8 mouse cellular contexts compared by ENCODE assay signal in the genomic region with DNA sequence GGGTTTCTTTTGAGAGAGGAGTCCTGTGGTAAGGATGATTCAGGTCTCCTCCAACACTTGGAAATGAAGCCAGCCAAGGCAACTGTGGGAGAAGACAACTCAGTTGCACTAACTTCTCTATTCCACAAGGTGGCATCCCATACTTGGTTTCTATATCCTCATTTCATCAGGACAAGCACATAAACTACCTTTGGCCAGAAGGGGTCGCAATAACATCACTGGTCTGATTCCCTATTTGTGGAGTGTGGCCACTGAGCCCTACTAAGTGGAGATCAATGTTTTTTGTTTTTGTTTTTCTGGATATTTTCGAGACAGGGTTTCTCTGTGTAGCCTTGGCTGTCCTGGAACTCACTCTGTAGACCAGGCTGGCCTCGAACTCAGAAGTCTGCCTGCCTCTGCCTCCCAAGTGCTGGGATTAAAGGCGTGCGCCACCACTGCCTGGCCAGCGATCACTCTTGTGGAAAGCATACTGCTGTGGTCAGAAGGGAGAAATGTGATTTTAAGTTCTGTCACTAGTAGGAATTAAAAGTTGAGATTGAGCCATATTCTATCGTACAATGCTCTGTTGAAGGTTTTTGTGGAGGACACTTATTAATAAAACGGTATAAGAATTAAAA.
A peak's percentile ranks its signal among the peaks of the same experiment; 100 is the strongest.
DNase-seq lines count a peak whose midpoint lies in the region; ATAC-seq and TF ChIP-seq lines count a peak whose summit lies in the region.
"Not testable (repeated sequence)": the region's sequence is repeated elsewhere in the genome, so short reads cannot be mapped to it uniquely, and the experiment has no call there.

No protein-coding gene starts in this region.

- ATAC-seq in hematopoietic stem cell, adult 5-6 weeks (replicated peaks in 1 of 2; ENCODE audit: insufficient read depth in 1 of 2, low FRiP score in 2 of 2, low TSS enrichment in 1 of 2, low read depth in 1 of 2, poor library complexity in 2 of 2, severe bottlenecking in 2 of 2): peak; percentile 90 to 95
- ATAC-seq in liver, embryonic 16.5 days (ENCODE audit: low read depth): peak; percentile 59
- peak; percentile 41; the same call in 1 of the 2 replicates for ATAC-seq in neural tube, embryonic 14.5 days (ENCODE audit: low read depth)

- H3K27me3 ChIP-seq in MEL (ENCODE audit: control insufficient read depth in 1 of 2, insufficient read depth in 2 of 2, low read length in 2 of 2); liver, embryonic 16.5 days (ENCODE audit: control insufficient read depth, insufficient read depth, low read depth, low read length); neural tube, embryonic 14.5 days (ENCODE audit: control insufficient read depth, insufficient read depth, low read length): not testable (repeated sequence)

- 0 out of 4 replicates have a peak, but pooled peaks of 1 of the 2 experiments have one; percentile 9 for TF ChIP-seq EP300 in MEL (IDR thresholded peaks at IDR 0.05; ENCODE audit: low read depth in 1 of 2, low read length in 2 of 2)

- peak; percentile 98 for DNase-seq in MEL (ENCODE audit: low read depth, low spot score)
- DNase-seq in cerebellum, adult 18-20 months: peak; percentile 18
- DNase-seq in frontal cortex, adult 2 months (ENCODE audit: extremely low spot score in 1 of 2, low spot score in 1 of 2): peak; percentile 27 to 28
- DNase-seq in layer of hippocampus, adult 18-20 months (ENCODE audit: low spot score in 2 of 2): peak; percentile 5 to 60
- DNase-seq in urinary bladder, postnatal 10 days (ENCODE audit: low spot score): peak; percentile 11

- not testable (repeated sequence) for H3K36me3 ChIP-seq in MEL (ENCODE audit: control insufficient read depth in 1 of 2, insufficient read depth in 2 of 2, low read length in 2 of 2); liver, embryonic 16.5 days (ENCODE audit: control insufficient read depth, insufficient read depth); neural tube, embryonic 14.5 days (ENCODE audit: control insufficient read depth, insufficient read depth, low read length)

- not testable (repeated sequence) for H3K9ac ChIP-seq in MEL (ENCODE audit: control insufficient read depth, low read depth, low read length, poor library complexity, severe bottlenecking); liver, embryonic 16.5 days (ENCODE audit: low read depth, low read length); neural tube, embryonic 14.5 days (replicated peaks; ENCODE audit: low read depth, low read length)

- H3K9me3 ChIP-seq in MEL (replicated peaks; ENCODE audit: insufficient read depth, low read length); liver, embryonic 16.5 days (replicated peaks; ENCODE audit: control insufficient read depth, low read length); neural tube, embryonic 14.5 days (ENCODE audit: control insufficient read depth, low read length): not testable (repeated sequence)

- 53% methylated on average over 8 of the region's 8 CpGs for WGBS in liver, embryonic 16.5 days (ENCODE audit: insufficient replicate concordance)
- 67% methylated on average over 8 of the region's 8 CpGs for WGBS in neural tube, embryonic 14.5 days

- peak; percentile 57 for TF ChIP-seq RAD21 in MEL (IDR thresholded peaks at IDR 0.05; ENCODE audit: low read depth, low read length)

- H3K27ac ChIP-seq in MEL (ENCODE audit: control insufficient read depth, low read depth, low read length); liver, embryonic 16.5 days (ENCODE audit: low read length); neural tube, embryonic 14.5 days (ENCODE audit: low read depth, low read length): not testable (repeated sequence)

- not testable (repeated sequence) for H3K4me1 ChIP-seq in MEL (ENCODE audit: control insufficient read depth in 1 of 2, insufficient read depth in 2 of 2, low read length in 2 of 2); liver, embryonic 16.5 days (ENCODE audit: control insufficient read depth, low read depth, low read length); neural tube, embryonic 14.5 days (ENCODE audit: control insufficient read depth, insufficient read depth, low read length)

- TF ChIP-seq POLR2A in MEL (IDR thresholded peaks at IDR 0.05; ENCODE audit: control insufficient read depth in 1 of 2, insufficient read depth in 1 of 2, low read depth in 1 of 2, low read length in 2 of 2, poor library complexity in 1 of 2): not testable (repeated sequence)

- not testable (repeated sequence) for H3K4me3 ChIP-seq in MEL (ENCODE audit: control insufficient read depth in 1 of 2, insufficient read depth in 1 of 2, low read depth in 2 of 2, low read length in 2 of 2); liver, embryonic 16.5 days (ENCODE audit: low read depth, low read length); neural tube, embryonic 14.5 days (ENCODE audit: low read depth, low read length)

- TF ChIP-seq CTCF in MEL (IDR thresholded peaks at IDR 0.05 in 2 of 3, conservative IDR thresholded peaks at IDR 0.05 in 1 of 3; ENCODE audit: control insufficient read depth in 1 of 3, insufficient read depth in 1 of 3, low read depth in 2 of 3, low read length in 3 of 3, poor library complexity in 1 of 3, severe bottlenecking in 1 of 3): peak; percentile 53 to 79 (median 55)

- not testable (repeated sequence) for H3K4me2 ChIP-seq in liver, embryonic 16.5 days (ENCODE audit: low read depth, low read length); neural tube, embryonic 14.5 days (ENCODE audit: low read depth, low read length)

- not testable (repeated sequence) for H3K79me2 ChIP-seq in MEL (ENCODE audit: control insufficient read depth, insufficient read depth, low read length, poor library complexity)

TF ChIP-seq in MEL, 35 proteins besides CTCF, POLR2A, EP300 and RAD21:
- TF ChIP-seq ZC3H11A (IDR thresholded peaks at IDR 0.05; ENCODE audit: low read depth, low read length) (peak; percentile 70), SMC3 (IDR thresholded peaks at IDR 0.05; ENCODE audit: low read depth, low read length) (peak; percentile 66)
TF ChIP-seq in MEL: peak in this region for 2; not testable (repeated sequence) for 33.

Comparison
In these comparisons a context has a peak if more than half of its experiments do, and no peak if none do; other contexts are left out.
1. DNase-seq: peak in every context shown above with its lines; median percentile 98 in MEL; 32 in layer of hippocampus, adult 18-20 months; 28 in frontal cortex, adult 2 months; 18 in cerebellum, adult 18-20 months; 11 in urinary bladder, postnatal 10 days.
2. ATAC-seq: peak in every context shown above with its lines; median percentile 92 in hematopoietic stem cell, adult 5-6 weeks; 59 in liver, embryonic 16.5 days; 41 in neural tube, embryonic 14.5 days.